Mouse (Mus musculus): ENCODE results near the gene Zfyve19.

GRCm38 (mm10) chr2:119208344-119209175 lies at the start of gene Zfyve19, which contains the start of gene Dnajc17:
- no peak for TF ChIP-seq CTCF (IDR thresholded peaks at IDR 0.05; ENCODE audit: control insufficient read depth, insufficient read depth, insufficient read length)
- TF ChIP-seq MAX (IDR thresholded peaks at IDR 0.05), result peak; percentile 33
- TF ChIP-seq USF1 (IDR thresholded peaks at IDR 0.05; ENCODE audit: low read depth), result no peak
- TF ChIP-seq MYOG (IDR thresholded peaks at IDR 0.05; ENCODE audit: control insufficient read depth, extremely low read depth, insufficient read length), result no peak
- no peak for TF ChIP-seq MYOD1 (IDR thresholded peaks at IDR 0.05; ENCODE audit: control insufficient read depth, insufficient read length, low read depth)
- TF ChIP-seq FOSL1 (IDR thresholded peaks at IDR 0.05; ENCODE audit: insufficient read depth, low read length, poor library complexity, severe bottlenecking), result no peak
